Comparison of ENCODE assay signal across 8 mouse cellular contexts in genomic region chr9:41084191-41084901, GRCm38 (mm10).
DNase-seq lines count a peak whose midpoint lies in the region; ATAC-seq and TF ChIP-seq lines count a peak whose summit lies in the region.

No protein-coding gene starts in this region.

- TF ChIP-seq POLR2A in cerebellum, adult 2 months (IDR thresholded peaks at IDR 0.05; ENCODE audit: borderline replicate concordance, insufficient read depth, low read length): no peak

- peaks cover 39% of the 10 kb centered on the region for H3K4me1 ChIP-seq in cerebellum, adult 2 months (ENCODE audit: control insufficient read depth, insufficient read depth, low read length)
- peaks cover 67% of the 10 kb centered on the region for H3K4me1 ChIP-seq in heart, embryonic 10.5 days
- H3K4me1 ChIP-seq in kidney, postnatal 0 days (replicated peaks; ENCODE audit: insufficient read depth, low read length): peaks cover 20% of the 10 kb centered on the region
- H3K4me1 ChIP-seq in neural tube, embryonic 15.5 days: peaks cover 31% of the 10 kb centered on the region

- no peak overlapping the region for H3K9ac ChIP-seq in kidney, postnatal 0 days (ENCODE audit: low read depth, low read length)
- H3K9ac ChIP-seq in neural tube, embryonic 15.5 days (replicated peaks): no peak overlapping the region

- no peaks in the 10 kb centered on the region for H3K36me3 ChIP-seq in heart, embryonic 10.5 days
- H3K36me3 ChIP-seq in kidney, postnatal 0 days (ENCODE audit: insufficient read depth, low read length): no peaks in the 10 kb centered on the region
- H3K36me3 ChIP-seq in neural tube, embryonic 15.5 days: no peaks in the 10 kb centered on the region

- DNase-seq in cerebellum, adult 2 months: no peak
- no peak for DNase-seq in cerebellum, postnatal 14 days
- DNase-seq in CD4-positive helper T cell, adult 2 months (ENCODE audit: low read depth, low spot score): peak; percentile 72
- no peak for DNase-seq in heart, embryonic 10.5 days (ENCODE audit: low spot score)
- DNase-seq in kidney, postnatal 0 days (ENCODE audit: low spot score): peak; percentile 87
- DNase-seq in cerebellum, postnatal 25 days: no peak
- no peak for DNase-seq in cerebellum, postnatal 10 days

- no peaks in the 10 kb centered on the region for H3K9me3 ChIP-seq in heart, embryonic 10.5 days
- no peaks in the 10 kb centered on the region for H3K9me3 ChIP-seq in kidney, postnatal 0 days (replicated peaks; ENCODE audit: low read length)
- no peaks in the 10 kb centered on the region for H3K9me3 ChIP-seq in neural tube, embryonic 15.5 days (replicated peaks)

- ATAC-seq in kidney, postnatal 0 days (replicated peaks; ENCODE audit: low FRiP score, low read depth): peak; percentile 73
- ATAC-seq in neural tube, embryonic 15.5 days (ENCODE audit: low FRiP score): peak; percentile 42

- TF ChIP-seq CTCF in cerebellum, adult 2 months (IDR thresholded peaks at IDR 0.05; ENCODE audit: borderline replicate concordance, insufficient read depth, low read depth, low read length): no peak
- no peak for TF ChIP-seq CTCF in kidney, postnatal 0 days (IDR thresholded peaks at IDR 0.05; ENCODE audit: low read depth)

- WGBS in cerebellum, adult 2 months: 20% methylated on average over 11 of the region's 11 CpGs
- WGBS in heart, embryonic 10.5 days: 26% methylated on average over 11 of the region's 11 CpGs
- WGBS in kidney, postnatal 0 days: 23% methylated on average over 11 of the region's 11 CpGs
- 54% methylated on average over 11 of the region's 11 CpGs for WGBS in neural tube, embryonic 15.5 days

- H3K27me3 ChIP-seq in cerebellum, adult 2 months (ENCODE audit: control insufficient read depth, insufficient read depth, low read length): no peaks in the 10 kb centered on the region
- H3K27me3 ChIP-seq in heart, embryonic 10.5 days (ENCODE audit: insufficient read depth, poor library complexity, severe bottlenecking): no peaks in the 10 kb centered on the region
- H3K27me3 ChIP-seq in kidney, postnatal 0 days (ENCODE audit: insufficient read depth, low read length): no peaks in the 10 kb centered on the region
- H3K27me3 ChIP-seq in neural tube, embryonic 15.5 days (replicated peaks): no peaks in the 10 kb centered on the region

- H3K27ac ChIP-seq in cerebellum, adult 2 months (ENCODE audit: insufficient read depth, low read length): peak overlapping the region; percentile 32; the same call in 1 of the 2 replicates
- peak overlapping the region; percentile 73 for H3K27ac ChIP-seq in heart, embryonic 10.5 days
- peak overlapping the region; percentile 28; the same call in 1 of the 2 replicates for H3K27ac ChIP-seq in kidney, postnatal 0 days
- peak overlapping the region; percentile 4; the same call in 1 of the 2 replicates for H3K27ac ChIP-seq in neural tube, embryonic 15.5 days (replicated peaks)

- H3K4me3 ChIP-seq in cerebellum, adult 2 months (replicated peaks; ENCODE audit: insufficient read depth, low read depth, low read length): no peak overlapping the region
- H3K4me3 ChIP-seq in heart, embryonic 10.5 days: no peak overlapping the region
- H3K4me3 ChIP-seq in kidney, postnatal 0 days (replicated peaks; ENCODE audit: low read depth, low read length): no peak overlapping the region
- H3K4me3 ChIP-seq in neural tube, embryonic 15.5 days (replicated peaks): no peak overlapping the region

- peak overlapping the region; percentile 21; the same call in 1 of the 2 replicates for H3K4me2 ChIP-seq in kidney, postnatal 0 days (ENCODE audit: low read length)
- H3K4me2 ChIP-seq in neural tube, embryonic 15.5 days: no peak overlapping the region

Comparison
In these comparisons a context has a peak if more than half of its experiments do, and no peak if none do; other contexts are left out.
1. DNase-seq: peak in CD4-positive helper T cell, adult 2 months (single experiment) and kidney, postnatal 0 days (single experiment); none in cerebellum, adult 2 months (0 of 2), cerebellum, postnatal 14 days (0 of 2), heart, embryonic 10.5 days (single experiment), cerebellum, postnatal 25 days (0 of 2) and cerebellum, postnatal 10 days (0 of 2).
2. H3K27ac ChIP-seq: peak in every context shown above with its lines; median percentile 73 in heart, embryonic 10.5 days; 32 in cerebellum, adult 2 months; 28 in kidney, postnatal 0 days; 4 in neural tube, embryonic 15.5 days.